Mouse (Mus musculus) WW6 (cell line): ENCODE data around the gene Filip1l.

Experiments used
- DNase-seq: peaks from one replicate; pipeline ENCODE4 v3.0.0-alpha.2; 2013; ENCODE audit warnings: low read depth, low spot score

Gene Filip1l

GRCm38 (mm10) chr16:57566215-57566614, 213.3 kb downstream of the Filip1l start:
- DNase-seq: no peak

DNA sequence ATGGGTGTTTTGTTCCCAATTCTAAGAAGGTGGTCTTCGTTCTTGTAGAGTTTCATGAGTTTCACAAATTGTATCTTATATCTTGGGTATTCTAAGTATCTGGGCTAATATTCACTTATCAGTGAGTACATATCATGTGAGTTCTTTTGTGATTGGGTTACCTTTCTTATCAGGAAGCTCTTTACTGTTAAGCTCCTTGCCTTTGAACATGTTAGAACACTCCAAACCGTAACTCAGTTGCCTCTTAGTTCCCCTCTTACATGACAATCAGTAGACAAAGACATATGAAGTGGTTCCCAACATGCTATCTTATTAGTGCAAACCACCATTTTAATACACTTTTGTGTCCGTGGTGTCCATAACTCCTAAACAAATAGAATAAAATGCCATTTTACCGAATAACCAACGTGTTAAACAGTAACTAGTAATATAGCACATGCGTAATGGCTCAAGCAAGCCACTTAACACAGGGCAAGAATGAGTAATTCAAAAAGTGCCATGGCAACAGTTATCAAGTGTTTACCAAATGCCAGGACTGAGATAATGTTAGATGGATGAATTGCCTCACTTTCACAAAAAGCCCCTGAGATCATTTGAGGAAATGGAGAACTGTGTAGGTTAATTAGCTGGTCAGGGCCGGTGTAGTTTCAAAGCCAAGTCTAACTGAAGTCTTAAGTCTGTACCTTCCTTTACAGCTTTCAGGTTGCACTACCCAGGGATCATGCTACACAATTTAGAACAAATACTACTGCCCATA, 215.9 kb downstream of the Filip1l start:
- no peak for DNase-seq

- no peak for DNase-seq
Observed at GRCm38 (mm10) chr16:57570789-57571311, 218.0 kb downstream of the Filip1l start.

DNA sequence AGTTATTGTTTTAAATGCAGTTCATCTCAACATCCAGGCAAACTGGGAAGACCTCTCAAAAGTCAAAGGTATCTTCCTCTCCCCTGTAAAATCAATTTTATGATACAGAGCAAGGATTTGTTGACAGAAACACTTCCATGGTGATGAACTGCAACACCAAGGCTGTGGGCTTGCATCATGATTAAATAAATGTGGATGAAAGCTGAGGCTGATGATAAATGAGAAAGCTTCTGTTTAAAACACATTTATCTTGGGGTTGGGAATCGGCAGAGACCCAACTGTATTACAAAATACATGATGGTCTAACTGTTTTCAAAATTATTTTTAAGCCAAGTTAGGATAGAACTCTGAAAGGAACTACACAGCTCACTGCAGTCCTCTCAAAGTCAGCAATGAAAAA, 220.9 kb downstream of the Filip1l start:
- DNase-seq: no peak

GRCm38 (mm10) chr16:57575764-57576388, 223.0 kb downstream of the Filip1l start:
- no peak for DNase-seq

DNA sequence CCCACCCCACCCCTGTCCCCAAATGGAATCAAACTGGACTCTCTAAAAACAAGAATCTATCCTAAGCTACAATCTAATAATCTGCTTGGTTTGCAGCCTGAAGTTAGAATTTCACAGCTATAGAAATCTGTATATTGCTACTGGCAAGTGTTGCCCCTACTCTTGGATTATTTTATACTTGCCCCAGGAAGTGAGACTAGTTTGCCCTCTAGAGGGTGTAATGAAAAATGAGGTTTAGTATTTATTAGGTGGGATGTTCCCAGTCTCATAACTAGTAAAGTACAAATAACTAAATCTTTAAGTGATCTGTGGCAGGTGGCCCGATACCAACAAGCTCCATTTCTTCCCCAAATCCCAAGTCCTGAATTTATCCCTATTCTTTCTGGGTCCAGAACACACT, 224.6 kb downstream of the Filip1l start:
- DNase-seq: no peak

GRCm38 (mm10) chr16:57580041-57580440, 227.1 kb downstream of the Filip1l start:
- DNase-seq: no peak

- DNase-seq: no peak
Observed at GRCm38 (mm10) chr16:57582008-57582407, 229.1 kb downstream of the Filip1l start.

- no peak for DNase-seq
Observed at GRCm38 (mm10) chr16:57585201-57585600, 232.3 kb downstream of the Filip1l start.

DNA sequence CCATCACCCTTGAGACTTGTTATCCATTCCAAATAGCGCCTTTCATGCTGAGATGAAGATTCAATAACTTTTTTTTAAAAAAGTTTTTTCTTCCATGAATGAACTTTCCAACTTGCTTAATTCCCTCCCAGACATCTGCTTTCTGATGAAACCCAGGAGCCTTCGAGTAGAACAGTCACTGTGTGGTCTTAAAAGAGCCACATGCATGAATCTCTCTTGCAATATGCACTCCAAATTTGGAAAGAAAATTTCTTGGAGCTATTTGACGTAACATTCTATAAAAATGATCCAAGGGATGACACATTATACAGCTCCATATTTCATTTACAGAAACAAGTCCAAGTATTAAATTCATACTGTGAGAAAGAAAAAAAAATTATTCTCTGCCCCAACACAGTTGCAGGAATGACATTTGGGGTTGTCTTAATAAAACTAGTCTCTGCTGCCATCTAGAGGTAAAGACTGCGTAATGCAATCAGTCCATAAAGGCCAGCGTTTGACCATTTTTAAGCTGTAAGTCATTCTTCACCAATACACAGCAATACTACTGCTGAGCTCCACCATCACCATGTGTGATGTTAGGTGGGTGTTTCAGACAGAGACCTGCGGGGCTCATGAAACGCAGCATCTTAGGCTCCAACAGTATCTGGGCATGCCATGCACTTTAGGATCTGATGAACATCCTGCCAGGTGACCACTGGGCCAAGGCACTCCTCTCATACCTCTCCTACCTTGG, 240.7 kb downstream of the Filip1l start:
- DNase-seq: no peak

DNA sequence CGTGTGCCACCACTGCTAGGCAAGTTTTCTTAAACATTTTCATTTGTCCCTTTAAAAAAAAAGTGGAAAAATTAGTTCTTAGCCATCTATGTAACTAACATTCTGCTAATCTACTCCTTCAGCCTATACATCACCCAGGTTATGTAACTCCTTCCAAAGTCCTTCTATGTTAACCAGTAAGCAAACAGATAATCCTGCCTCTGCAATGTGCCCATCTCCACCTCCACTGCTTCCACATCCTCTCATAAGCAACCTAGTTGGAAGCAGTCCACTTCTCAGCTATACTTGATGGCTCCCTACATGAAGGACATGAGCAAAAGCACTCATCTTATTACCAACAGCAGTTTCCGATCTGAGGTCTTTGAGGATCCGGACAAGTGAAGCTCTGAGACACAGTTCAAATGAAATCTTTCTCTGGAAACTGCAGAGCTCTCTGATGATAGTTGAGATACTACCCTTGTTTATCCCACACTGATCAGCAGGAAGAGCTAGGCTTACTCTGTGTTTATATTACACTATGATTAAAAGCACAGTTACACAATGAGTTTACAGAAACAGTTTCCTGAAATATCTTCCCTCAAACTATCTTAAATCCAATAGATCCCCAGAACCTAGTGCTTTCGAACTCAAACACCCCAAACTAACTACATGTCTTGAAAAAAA, 244.5 kb downstream of the Filip1l start:
- no peak for DNase-seq

DNA sequence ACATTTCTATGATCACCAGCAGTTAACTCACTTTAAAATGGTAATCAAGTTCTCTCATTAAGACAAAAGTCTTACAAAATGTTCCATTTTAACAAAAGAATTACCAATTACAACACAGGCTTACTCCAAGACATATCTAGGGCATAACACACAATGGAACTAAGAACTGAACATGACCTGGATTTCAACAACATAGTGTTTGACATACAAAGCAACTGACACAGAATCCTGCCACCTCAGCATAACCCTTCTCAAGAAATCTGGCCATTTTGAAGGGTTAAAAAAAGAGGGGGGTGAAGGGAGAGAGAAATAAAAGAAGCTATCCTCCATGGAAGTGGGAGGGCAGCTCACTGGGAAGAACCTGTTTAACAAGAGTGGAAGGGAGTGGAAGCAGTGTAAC, 248.1 kb downstream of the Filip1l start:
- DNase-seq: no peak

DNA sequence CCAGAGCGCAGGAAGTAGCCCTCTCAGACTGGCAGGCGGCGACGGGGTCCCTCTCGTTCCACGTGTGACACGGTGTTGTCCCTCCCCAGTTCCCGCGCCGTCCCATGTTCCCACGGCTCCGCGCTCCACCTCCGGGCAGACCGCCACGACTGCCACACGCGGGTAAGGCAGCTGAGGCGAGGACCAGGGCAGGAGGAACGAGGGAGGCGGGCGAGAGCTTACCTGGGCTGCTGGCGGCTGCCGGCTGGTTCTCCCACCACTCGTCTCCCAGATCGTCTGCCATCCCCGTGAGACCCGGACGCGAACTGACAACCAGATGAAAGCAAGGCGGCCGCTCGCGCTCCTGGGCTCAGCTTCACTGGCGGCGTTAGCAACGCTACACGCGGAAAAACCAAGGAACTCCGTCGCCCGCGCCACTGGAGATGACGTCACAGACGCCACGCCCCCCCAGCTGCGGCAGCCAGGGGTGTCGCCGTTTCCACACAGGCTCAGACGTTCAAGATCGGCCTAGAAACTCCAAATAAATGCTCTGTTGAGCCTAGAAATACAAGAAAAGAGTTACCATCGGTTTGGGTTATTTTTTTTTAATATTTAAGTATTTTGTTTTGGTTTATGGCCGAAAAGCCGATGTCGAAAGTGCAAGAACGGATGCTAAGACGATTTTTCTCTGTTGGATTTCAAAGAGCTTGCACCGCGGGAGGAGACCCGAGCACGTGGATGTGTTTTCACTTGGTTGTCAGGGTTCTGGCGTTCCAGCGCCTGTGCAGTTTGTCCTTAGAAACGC, 253.7 kb downstream of the Filip1l start, which contains the start of gene Cmss1:
Gene Cmss1 (minus strand): TSS at position 421 of the 784 bp plus-strand sequence.
- peak; percentile 86 for DNase-seq

GRCm38 (mm10) chr16:57611768-57612167, 258.9 kb downstream of the Filip1l start:
- no peak for DNase-seq
